Mouse (Mus musculus) testis, adult 2 months (tissue): Measurements from ENCODE around the gene Hectd4.

ENCODE experiments used
- CTCF ChIP-seq: fragments of 200-500 bp; IDR thresholded peaks from 2 replicates; pipeline ENCODE4 v1.5.1; 2012; ENCODE audit warnings: low read depth, mild to moderate bottlenecking, inconsistent platforms, low read length, moderate library complexity; ENCODE audit not compliant: control insufficient read depth, insufficient read depth, insufficient replicate concordance
- POLR2A ChIP-seq: fragments of 200-500 bp; IDR thresholded peaks from 2 replicates; pipeline ENCODE4 v1.6.1; 2012; ENCODE audit warnings: low read depth, mild to moderate bottlenecking, inconsistent platforms, low read length, moderate library complexity; ENCODE audit not compliant: control insufficient read depth

DNA sequence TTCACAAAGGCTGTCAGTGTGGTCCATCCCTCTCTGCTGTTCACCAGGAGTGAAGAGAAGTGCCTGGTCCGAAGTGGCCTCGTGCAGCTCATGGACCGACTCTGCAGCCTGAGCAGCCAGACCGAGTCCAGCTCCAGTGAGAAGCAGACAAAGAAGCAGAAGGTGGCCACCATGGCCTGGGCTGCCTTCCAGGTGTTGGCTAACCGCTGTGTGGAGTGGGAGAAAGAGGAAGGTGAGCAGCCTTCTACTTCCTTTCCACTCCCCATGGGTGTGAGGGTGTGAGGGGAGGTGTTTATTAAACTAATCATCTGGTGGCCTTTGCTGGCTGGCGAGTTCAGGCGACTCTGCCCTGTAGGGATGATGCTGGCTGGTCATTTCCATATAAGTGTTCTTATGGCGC, 91.6 kb downstream of the Hectd4 start:
- TF ChIP-seq CTCF (no peak), POLR2A (no peak)
